Mouse (Mus musculus) hindbrain, embryonic 16.5 days (tissue): ENCODE measurements around the gene Ngfr. TPM values are rescaled to one million over a fixed set of nuclear protein-coding genes. Genes with fewer than 3 reads are reported as not detected.
"Not testable (repeated sequence)": the region's sequence is repeated elsewhere in the genome, so short reads cannot be mapped to it uniquely, and the experiment has no call there.

Experiments
- ATAC-seq: fragments of 200-750 bp; cut with Nextera tagmentation; 2 replicates; pipeline ENCODE4 v1.8.0; 2017; ENCODE audit warnings: moderate TSS enrichment, moderate library complexity
- H3K27ac ChIP-seq: fragments of 300-500 bp; sonication (generic); 2 replicates; pipeline ENCODE4 v1.5.1; 2014; ENCODE audit warnings: low read depth, mild to moderate bottlenecking, control low read depth, low read length, moderate library complexity
- H3K27me3 ChIP-seq: fragments of 300-500 bp; sonication (generic); replicated peaks from 2 replicates; pipeline ENCODE4 v1.6.1; 2014; ENCODE audit warnings: low read length; ENCODE audit not compliant: control insufficient read depth, insufficient read depth
- H3K36me3 ChIP-seq: fragments of 300-500 bp; sonication (generic); 2 replicates; pipeline ENCODE4 v1.6.1; 2014; ENCODE audit warnings: mild to moderate bottlenecking, low read length, moderate library complexity, mixed read lengths; ENCODE audit not compliant: control insufficient read depth, insufficient read depth
- H3K4me1 ChIP-seq: fragments of 300-500 bp; sonication (generic); 2 replicates; pipeline ENCODE4 v1.6.1; 2014; ENCODE audit warnings: low read depth, low read length; ENCODE audit not compliant: control insufficient read depth, insufficient read depth
- H3K4me2 ChIP-seq: fragments of 300-500 bp; sonication (generic); 2 replicates; pipeline ENCODE4 v1.6.1; 2014; ENCODE audit warnings: mild to moderate bottlenecking, low read length, control low read depth, moderate library complexity
- H3K4me3 ChIP-seq: fragments of 300-500 bp; sonication (generic); 2 replicates; pipeline ENCODE4 v1.5.1; 2014; ENCODE audit warnings: mild to moderate bottlenecking, low read length, control low read depth, moderate library complexity
- H3K9ac ChIP-seq: fragments of 300-500 bp; sonication (generic); 2 replicates; pipeline ENCODE4 v1.6.1; 2014; ENCODE audit warnings: low read depth, mild to moderate bottlenecking, control low read depth, low read length, moderate library complexity
- H3K9me3 ChIP-seq: fragments of 300-500 bp; sonication (generic); 2 replicates; pipeline ENCODE4 v1.6.1; 2014; ENCODE audit warnings: mild to moderate bottlenecking, low read length, moderate library complexity; ENCODE audit not compliant: control insufficient read depth
- WGBS: fragments of 180-500 bp; shearing (Covaris S2); extraction: QIAGEN DNeasy Blood & Tissue Kit; methylation state at CpG from one replicate; pipeline ENCODE4 v1.1.7; 2014; 5-methylcytosine and 5-hydroxymethylcytosine counted together
- polyA plus RNA-seq: library from polyadenylated mRNA; unstranded; fragments of >200 nt; fragmentation: Nextera tagmentation; extraction: Ambion mirVana; gene quantifications from 2 replicates; pipeline ENCODE4 v1.2.1, GENCODE M21; 2015

The Ngfr gene
- polyA plus RNA-seq, 1 experiment from 2014 or later: 41.7 TPM

DNA sequence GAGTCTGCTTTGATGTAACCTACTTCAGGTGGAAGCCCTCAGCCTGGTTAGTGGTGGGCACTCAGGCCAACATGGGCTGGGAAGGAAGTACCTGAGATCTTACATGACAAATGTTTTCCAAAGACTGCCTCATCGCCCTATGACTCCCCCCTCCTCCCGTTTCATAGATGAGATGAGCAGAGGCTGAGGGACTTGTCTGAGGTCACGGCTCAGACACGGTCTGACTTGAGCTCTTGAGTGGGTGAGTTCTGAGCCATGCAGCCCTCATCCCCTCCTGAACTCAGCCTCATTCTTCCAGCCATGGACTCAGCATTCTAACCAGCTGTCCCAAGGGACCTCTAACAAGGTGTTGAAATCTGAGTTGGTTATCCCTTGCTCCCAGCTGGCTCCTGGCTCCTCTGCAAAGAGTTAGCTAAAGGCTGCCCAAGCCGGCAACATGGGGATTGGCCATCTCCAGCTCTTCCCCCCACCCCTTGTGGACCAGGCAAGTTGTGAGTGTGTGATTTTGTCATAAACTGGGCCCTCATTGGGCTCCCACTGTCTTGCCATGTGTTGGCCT is 32.4 kb upstream of the Ngfr start:
- Histone ChIP-seq H3K27me3 (no peaks in the 10 kb centered on the region), H3K27ac (no peak overlapping the region), H3K4me2 (no peak overlapping the region), H3K4me3 (no peak overlapping the region), H3K9me3 (no peaks in the 10 kb centered on the region), H3K36me3 (no peaks in the 10 kb centered on the region), H3K9ac (no peak overlapping the region), H3K4me1 (peaks cover 10% of the 10 kb centered on the region)
- no peak for ATAC-seq
- 86% methylated on average over 5 of the region's 5 CpGs for WGBS

GRCm38 (mm10) chr11:95619081-95619480 is 31.5 kb upstream of the Ngfr start:
- Histone ChIP-seq H3K9ac (no peak overlapping the region), H3K4me3 (no peak overlapping the region), H3K9me3 (no peaks in the 10 kb centered on the region), H3K27me3 (no peaks in the 10 kb centered on the region), H3K36me3 (no peaks in the 10 kb centered on the region), H3K27ac (no peak overlapping the region), H3K4me1 (peaks cover 10% of the 10 kb centered on the region), H3K4me2 (no peak overlapping the region)
- peak; percentile 70 for ATAC-seq
- WGBS: 41% methylated on average over 3 of the region's 3 CpGs

DNA sequence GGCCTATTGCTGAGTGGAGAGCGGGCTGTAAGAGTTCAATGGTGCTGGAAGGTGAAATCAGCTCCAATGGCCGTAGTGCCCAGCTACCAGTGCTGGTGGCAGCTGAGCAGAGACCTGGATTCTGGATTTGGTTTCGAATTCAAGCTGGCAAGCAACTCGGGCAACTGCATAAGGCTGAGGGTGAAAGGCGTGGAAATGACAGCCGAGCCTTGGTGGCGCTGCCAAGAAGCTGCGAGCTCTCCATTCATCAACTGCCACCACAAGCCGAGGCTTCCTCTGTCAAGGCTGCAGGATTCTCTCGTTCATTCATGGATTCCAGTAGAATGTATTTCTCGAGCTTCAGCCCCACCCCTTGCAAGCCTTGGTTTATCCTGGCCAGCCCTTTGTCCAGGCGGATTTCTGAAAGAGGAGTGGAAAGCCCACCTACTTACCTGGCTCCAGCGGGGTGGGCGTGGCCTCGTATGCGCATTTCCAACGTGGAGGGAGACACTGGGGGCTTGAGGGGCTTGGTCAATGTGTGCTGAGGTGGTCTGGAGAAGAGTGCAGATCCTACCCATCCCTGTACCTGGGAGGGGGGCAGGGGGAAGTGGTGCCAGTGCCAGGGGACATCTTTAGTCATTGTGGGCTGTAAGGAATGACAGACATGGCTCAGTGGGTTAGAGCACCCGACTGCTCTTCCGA is 30.4 kb upstream of the Ngfr start:
- H3K27ac ChIP-seq: peak overlapping the region; percentile 37; the same call in 1 of the 2 replicates
- peaks cover 10% of the 10 kb centered on the region for H3K4me1 ChIP-seq
- no peak overlapping the region for H3K4me3 ChIP-seq
- no peaks in the 10 kb centered on the region for H3K9me3 ChIP-seq
- ATAC-seq: peak; percentile 55
- WGBS: 39% methylated on average over 19 of the region's 19 CpGs
- 0 out of 2 replicates have a peak overlapping the region, but pooled peaks have one; percentile 18 for H3K9ac ChIP-seq
- H3K36me3 ChIP-seq: no peaks in the 10 kb centered on the region
- H3K4me2 ChIP-seq: peak overlapping the region; percentile 21; the same call in 1 of the 2 replicates
- H3K27me3 ChIP-seq: no peaks in the 10 kb centered on the region

- Histone ChIP-seq H3K9me3 (no peaks in the 10 kb centered on the region), H3K4me1 (peaks cover 27% of the 10 kb centered on the region), H3K27me3 (no peaks in the 10 kb centered on the region; the same call in 1 of the 2 replicates), H3K4me2 (no peak overlapping the region), H3K4me3 (no peak overlapping the region), H3K27ac (no peak overlapping the region), H3K36me3 (no peaks in the 10 kb centered on the region), H3K9ac (no peak overlapping the region)
- ATAC-seq: no peak
- WGBS: 91% methylated on average over 8 of the region's 8 CpGs
Measured at GRCm38 (mm10) chr11:95614739-95615138, 27.2 kb upstream of the Ngfr start.

GRCm38 (mm10) chr11:95611283-95611682 is 23.7 kb upstream of the Ngfr start:
- 20% methylated on average over 4 of the region's 4 CpGs for WGBS
- Histone ChIP-seq H3K9me3 (no peaks in the 10 kb centered on the region), H3K27ac (no peak overlapping the region), H3K4me3 (no peak overlapping the region), H3K4me1 (peaks cover 17% of the 10 kb centered on the region), H3K9ac (no peak overlapping the region), H3K36me3 (no peaks in the 10 kb centered on the region), H3K4me2 (no peak overlapping the region), H3K27me3 (no peaks in the 10 kb centered on the region; the same call in 1 of the 2 replicates)
- ATAC-seq: 0 out of 2 replicates have a peak, but pooled peaks have one; percentile 34

DNA sequence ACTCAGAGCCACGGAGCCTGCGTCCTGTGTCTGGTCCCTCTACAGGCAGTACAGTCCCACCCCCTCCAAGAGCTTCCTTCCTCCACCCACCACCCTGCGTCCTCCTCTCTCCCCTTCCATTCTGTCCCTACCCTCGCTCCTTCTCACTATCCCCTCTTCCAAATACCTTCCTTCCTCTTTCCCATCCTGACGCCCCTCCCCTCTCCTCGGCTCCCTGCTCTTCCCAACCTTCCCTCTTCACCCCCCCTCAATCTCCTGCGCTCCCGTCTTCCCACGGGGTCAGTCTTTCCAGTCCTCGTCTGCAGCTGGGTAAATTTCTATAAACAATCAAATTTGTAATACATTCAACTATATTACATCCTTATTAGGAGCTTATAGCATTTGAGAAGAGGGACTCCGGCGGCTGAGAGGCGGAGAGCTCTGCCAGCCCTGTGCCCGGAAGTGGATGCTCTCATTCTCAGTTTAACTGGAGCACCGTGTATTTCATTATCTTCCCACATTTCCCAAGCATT is 22.9 kb upstream of the Ngfr start:
- Histone ChIP-seq H3K27me3 (no peaks in the 10 kb centered on the region; the same call in 1 of the 2 replicates), H3K4me3 (no peak overlapping the region; the same call in none of the 2 replicates), H3K4me1 (peaks cover 17% of the 10 kb centered on the region), H3K4me2 (peak overlapping the region; percentile 52), H3K9me3 (no peaks in the 10 kb centered on the region), H3K27ac (peak overlapping the region; percentile 34), H3K9ac (peak overlapping the region; percentile 38; the same call in 1 of the 2 replicates), H3K36me3 (no peaks in the 10 kb centered on the region)
- 17% methylated on average over 15 of the region's 15 CpGs for WGBS
- no peak for ATAC-seq

DNA sequence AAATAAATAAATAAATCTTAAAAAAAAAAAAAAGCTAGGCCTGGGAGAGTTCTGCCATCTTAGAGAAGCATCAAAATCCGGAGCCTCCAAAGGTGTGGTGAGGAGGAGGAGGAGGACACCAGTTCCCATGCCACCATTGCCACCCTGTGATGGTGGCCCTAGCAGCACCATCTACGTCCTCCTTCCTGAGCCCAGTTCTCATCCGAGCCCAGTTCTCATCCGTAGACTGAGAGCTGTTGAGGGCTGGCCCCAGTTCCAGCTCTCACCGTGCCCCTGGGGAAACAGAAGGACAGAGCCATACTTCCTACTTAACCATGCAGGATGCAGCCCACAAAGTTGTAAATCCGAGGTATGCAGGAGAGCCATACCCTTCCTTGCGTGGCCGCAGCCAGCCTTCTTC is 22.4 kb upstream of the Ngfr start:
- ATAC-seq: no peak
- Histone ChIP-seq H3K9me3 (no peaks in the 10 kb centered on the region), H3K4me2 (peak overlapping the region; percentile 52), H3K36me3 (no peaks in the 10 kb centered on the region), H3K27me3 (no peaks in the 10 kb centered on the region; the same call in 1 of the 2 replicates), H3K4me3 (no peak overlapping the region; the same call in 1 of the 2 replicates), H3K27ac (no peak overlapping the region; the same call in 1 of the 2 replicates), H3K4me1 (peaks cover 17% of the 10 kb centered on the region), H3K9ac (0 out of 2 replicates have a peak overlapping the region, but pooled peaks have one; percentile 38)
- 59% methylated on average over 8 of the region's 8 CpGs for WGBS

DNA sequence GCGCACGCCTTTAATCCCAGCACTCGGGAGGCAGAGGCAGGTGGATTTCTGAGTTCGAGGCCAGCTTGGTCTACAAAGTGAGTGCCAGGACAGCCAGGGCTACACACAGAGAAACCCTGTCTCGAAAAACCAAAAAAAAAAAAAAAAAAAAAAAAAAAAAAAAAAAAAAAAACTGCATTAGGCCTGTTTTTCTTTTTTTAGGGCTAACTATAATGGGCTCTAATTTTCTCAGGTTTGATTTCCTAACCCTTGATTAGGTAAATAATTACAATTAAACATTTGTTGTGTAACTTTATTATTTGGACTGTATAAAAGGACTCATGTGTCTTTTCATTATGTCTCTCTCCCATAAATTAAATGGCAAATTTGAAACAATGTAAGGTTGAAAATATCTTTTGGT is 19.8 kb upstream of the Ngfr start:
- H3K27me3 ChIP-seq, H3K9ac ChIP-seq, H3K4me2 ChIP-seq, H3K36me3 ChIP-seq, H3K9me3 ChIP-seq, ATAC-seq, H3K27ac ChIP-seq, H3K4me3 ChIP-seq: not testable (repeated sequence)
- peaks cover 17% of the 10 kb centered on the region for H3K4me1 ChIP-seq
- 96% methylated on average over 3 of the region's 5 CpGs for WGBS
